Mouse (Mus musculus): ENCODE results near the gene Cd99l2.

Cd99l2 gene

GRCm38 (mm10) chrX:71467491-71467890, 25.2 kb downstream of the Cd99l2 start:
- DNase-seq (ENCODE audit: low read depth), result no peak

GRCm38 (mm10) chrX:71465417-71465816, 27.2 kb downstream of the Cd99l2 start:
- DNase-seq (ENCODE audit: low read depth), result no peak

- DNase-seq (ENCODE audit: low read depth), result no peak
Measured at GRCm38 (mm10) chrX:71464138-71464826, 28.4 kb downstream of the Cd99l2 start.

GRCm38 (mm10) chrX:71456078-71456737, 36.4 kb downstream of the Cd99l2 start:
- DNase-seq (ENCODE audit: low read depth), result no peak

GRCm38 (mm10) chrX:71442916-71443315, 49.7 kb downstream of the Cd99l2 start:
- no peak for DNase-seq (ENCODE audit: low read depth)

- DNase-seq (ENCODE audit: low read depth), result no peak
Measured at GRCm38 (mm10) chrX:71439473-71439872, 53.2 kb downstream of the Cd99l2 start.

- DNase-seq (ENCODE audit: low read depth), result no peak
Measured at GRCm38 (mm10) chrX:71435542-71435941, 57.1 kb downstream of the Cd99l2 start.

- DNase-seq (ENCODE audit: low read depth), result no peak
Measured at GRCm38 (mm10) chrX:71434860-71435259, 57.8 kb downstream of the Cd99l2 start.

- no peak for DNase-seq (ENCODE audit: low read depth)
Measured at GRCm38 (mm10) chrX:71434448-71434847, 58.2 kb downstream of the Cd99l2 start.

- DNase-seq (ENCODE audit: low read depth), result peak; percentile 65
Measured at GRCm38 (mm10) chrX:71430900-71431299, 61.7 kb downstream of the Cd99l2 start.

GRCm38 (mm10) chrX:71427491-71427890, 65.2 kb downstream of the Cd99l2 start:
- peak; percentile 29 for DNase-seq (ENCODE audit: low read depth)

GRCm38 (mm10) chrX:71425746-71426519, 66.7 kb downstream of the Cd99l2 start:
- DNase-seq (ENCODE audit: low read depth), result peak; percentile 66

GRCm38 (mm10) chrX:71424852-71425251, 67.8 kb downstream of the Cd99l2 start:
- no peak for DNase-seq (ENCODE audit: low read depth)

- no peak for DNase-seq (ENCODE audit: low read depth)
Measured at GRCm38 (mm10) chrX:71413616-71414015, 79.0 kb downstream of the Cd99l2 start.

GRCm38 (mm10) chrX:71412776-71413175, 79.9 kb downstream of the Cd99l2 start:
- DNase-seq (ENCODE audit: low read depth), result no peak

- DNase-seq (ENCODE audit: low read depth), result no peak
Measured at GRCm38 (mm10) chrX:71408386-71408785, 84.3 kb downstream of the Cd99l2 start.

- DNase-seq (ENCODE audit: low read depth), result no peak
Measured at GRCm38 (mm10) chrX:71406290-71406689, 86.4 kb downstream of the Cd99l2 start.

- no peak for DNase-seq (ENCODE audit: low read depth)
Measured at GRCm38 (mm10) chrX:71396326-71396725, 96.3 kb downstream of the Cd99l2 start.

- DNase-seq (ENCODE audit: low read depth), result peak; percentile 33
Measured at GRCm38 (mm10) chrX:71381571-71381970, 111.1 kb downstream of the Cd99l2 start.

GRCm38 (mm10) chrX:71378435-71378834, 114.2 kb downstream of the Cd99l2 start:
- no peak for DNase-seq (ENCODE audit: low read depth)

GRCm38 (mm10) chrX:71376781-71377180, 115.9 kb downstream of the Cd99l2 start:
- no peak for DNase-seq (ENCODE audit: low read depth)
